Mouse (Mus musculus): ENCODE measurements around the gene Dennd1c. TPM values are rescaled to one million over a fixed set of nuclear protein-coding genes. Genes with fewer than 3 reads are reported as not detected.
A peak's percentile ranks its signal among the peaks of the same experiment; 100 is the strongest.

Gene Dennd1c
- polyA plus RNA-seq, 1 experiment from 2014 or later = 4.4 TPM

DNA sequence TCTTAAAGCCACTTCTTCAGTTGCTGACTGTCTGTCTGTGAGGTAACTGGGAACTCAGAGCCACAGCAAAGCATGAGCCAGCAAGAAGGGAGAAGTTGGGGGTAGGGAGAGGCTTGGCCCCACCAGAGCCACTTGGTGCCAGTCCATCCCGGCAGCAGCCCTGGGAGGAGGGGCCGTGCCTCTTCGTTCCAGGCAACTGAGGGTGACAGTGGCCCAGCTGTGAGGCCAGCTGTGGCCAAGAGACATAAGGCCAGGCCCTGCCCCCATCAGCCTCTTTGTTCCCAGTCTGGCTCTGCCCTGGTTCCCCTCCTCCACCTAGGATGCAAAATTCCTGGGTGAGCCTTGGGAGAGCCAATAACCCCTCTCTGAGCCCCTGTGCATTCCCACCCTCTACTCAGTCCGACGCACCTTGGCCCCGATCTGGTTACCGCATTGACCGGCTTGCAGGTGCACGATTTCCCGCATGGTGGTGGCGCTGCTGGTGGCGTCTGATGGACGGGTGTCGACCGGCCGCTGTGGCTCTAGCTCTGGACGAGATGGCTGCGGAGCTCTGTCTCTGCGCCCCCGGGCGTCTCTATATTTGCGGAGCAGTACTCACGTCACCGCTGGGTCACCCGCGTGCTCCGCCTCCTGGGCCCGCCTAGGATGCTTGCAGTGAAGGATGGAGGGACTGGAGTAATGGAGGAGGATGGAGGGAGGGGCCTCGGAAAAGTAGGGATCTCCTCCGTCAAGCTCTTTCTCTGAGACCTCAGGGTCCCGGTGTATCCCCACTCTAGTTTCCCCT is 8.9 kb upstream of the Dennd1c start, which contains the start of gene Tubb4a:
Tubb4a (minus strand) TSS at position 734 of the 784 bp plus-strand sequence.
- ATAC-seq (replicated peaks) = peak; percentile 96
- under 1% methylated on average over 31 of the region's 31 CpGs for WGBS

DNA sequence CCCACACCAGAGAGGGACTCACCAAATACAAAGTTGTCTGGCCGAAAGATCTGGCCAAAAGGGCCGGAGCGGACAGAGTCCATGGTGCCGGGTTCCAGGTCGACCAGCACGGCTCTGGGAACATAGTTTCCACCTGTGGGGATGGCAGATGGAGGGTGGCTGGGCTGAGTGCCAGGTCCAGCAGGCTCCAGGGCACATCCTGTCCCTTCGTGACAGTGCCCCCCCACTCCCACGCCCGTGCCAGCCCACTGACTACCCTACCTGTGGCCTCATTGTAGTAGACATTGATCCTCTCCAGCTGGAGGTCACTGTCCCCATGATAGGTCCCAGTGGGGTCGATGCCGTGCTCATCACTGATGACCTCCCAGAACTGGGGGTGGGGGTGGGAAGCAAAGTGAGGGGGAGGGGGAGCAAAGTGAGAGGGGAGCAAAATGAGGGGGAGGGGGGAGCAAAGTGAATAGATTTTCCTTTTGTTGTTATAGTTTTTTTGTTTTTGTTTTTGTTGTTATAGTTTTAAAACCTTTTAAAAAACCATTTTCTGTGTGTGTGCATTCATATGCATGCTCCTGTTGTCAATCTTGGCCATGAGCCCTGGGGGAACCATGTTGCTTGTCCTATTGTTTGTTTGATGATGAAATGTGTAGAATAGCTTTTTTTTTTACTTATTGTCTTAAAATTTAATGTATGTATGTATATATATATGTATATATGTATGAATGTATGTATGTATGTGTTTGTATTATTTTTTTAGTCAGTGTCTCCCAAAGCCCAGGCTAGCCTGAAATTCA is 7.8 kb upstream of the Dennd1c start:
- Histone ChIP-seq H3K9ac (replicated peaks) (peak overlapping the region; percentile 83; the same call in 1 of the 2 replicates), H3K4me1 (peaks cover 20% of the 10 kb centered on the region), H3K4me2 (replicated peaks) (peak overlapping the region; percentile 60), H3K27me3 (no peaks in the 10 kb centered on the region), H3K9me3 (no peaks in the 10 kb centered on the region), H3K36me3 (peaks cover 7% of the 10 kb centered on the region), H3K4me3 (peak overlapping the region; percentile 66), H3K27ac (replicated peaks) (no peak overlapping the region)
- WGBS = 88% methylated on average over 11 of the region's 11 CpGs
- no peak for ATAC-seq (replicated peaks)

More for the DNA sequence above, 8.9 kb upstream of the Dennd1c start, which contains the start of gene Tubb4a:
- peaks cover 20% of the 10 kb centered on the region for H3K4me1 ChIP-seq
- H3K4me3 ChIP-seq = peak within 1 kb of the TSS; percentile 66
- H3K9me3 ChIP-seq = no peaks in the 10 kb centered on the region
- H3K27ac ChIP-seq (replicated peaks) = peak within 1 kb of the TSS; percentile 79
- peak within 1 kb of the TSS; percentile 83 for H3K9ac ChIP-seq (replicated peaks)
- H3K27me3 ChIP-seq = no peaks in the 10 kb centered on the region
- peak within 1 kb of the TSS; percentile 60 for H3K4me2 ChIP-seq (replicated peaks)
- no peaks in the 10 kb centered on the region; the same call in 1 of the 2 replicates for H3K36me3 ChIP-seq

DNA sequence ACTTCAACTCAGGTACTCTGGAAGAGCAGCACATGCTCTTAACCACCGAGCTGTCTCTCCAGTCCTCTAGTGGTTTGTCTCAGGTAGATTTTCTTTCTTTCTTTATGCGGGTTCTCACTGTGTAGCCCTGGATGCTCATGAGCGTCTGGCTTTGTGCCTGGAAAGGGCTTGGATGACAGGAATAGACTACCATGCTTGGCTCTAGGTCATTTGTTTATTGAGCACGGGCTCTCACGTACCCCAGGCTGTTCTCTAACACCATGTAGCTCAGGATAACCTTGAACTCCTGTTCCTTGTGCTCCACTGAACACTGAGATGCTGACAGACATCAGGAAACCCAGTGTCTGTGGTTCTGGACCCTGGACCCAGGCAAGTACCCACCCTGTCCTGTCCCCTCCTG is 4.2 kb upstream of the Dennd1c start:
- H3K27me3 ChIP-seq = no peaks in the 10 kb centered on the region
- H3K36me3 ChIP-seq = peaks cover 23% of the 10 kb centered on the region
- no peaks in the 10 kb centered on the region for H3K9me3 ChIP-seq
- ATAC-seq (replicated peaks) = no peak
- H3K4me2 ChIP-seq (replicated peaks) = no peak overlapping the region
- no peak overlapping the region for H3K4me3 ChIP-seq
- no peak overlapping the region for H3K27ac ChIP-seq (replicated peaks)
- peaks cover 17% of the 10 kb centered on the region for H3K4me1 ChIP-seq
- 94% methylated on average over 5 of the region's 5 CpGs for WGBS
- H3K9ac ChIP-seq (replicated peaks) = no peak overlapping the region

DNA sequence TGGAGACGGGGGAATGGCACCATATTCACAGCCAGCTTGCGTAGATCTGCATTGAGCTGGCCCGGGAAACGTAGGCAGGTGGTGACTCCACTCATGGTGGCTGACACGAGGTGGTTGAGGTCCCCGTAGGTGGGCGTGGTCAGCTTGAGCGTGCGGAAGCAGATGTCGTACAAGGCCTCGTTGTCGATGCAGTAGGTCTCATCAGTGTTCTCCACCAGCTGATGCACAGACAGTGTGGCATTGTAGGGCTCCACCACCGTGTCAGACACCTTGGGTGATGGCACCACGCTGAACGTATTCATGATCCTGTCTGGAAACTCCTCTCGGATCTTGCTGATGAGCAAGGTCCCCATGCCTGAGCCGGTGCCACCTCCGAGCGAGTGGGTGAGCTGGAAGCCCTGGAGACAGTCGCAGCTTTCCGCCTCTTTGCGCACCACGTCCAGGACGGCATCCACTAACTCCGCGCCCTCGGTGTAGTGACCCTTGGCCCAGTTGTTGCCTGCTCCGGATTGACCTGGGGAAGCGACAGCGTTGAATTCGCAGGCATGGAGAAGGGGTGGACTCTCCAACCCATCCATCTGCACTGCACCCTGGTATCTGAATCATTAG is 3.0 kb upstream of the Dennd1c start:
- no peak for ATAC-seq (replicated peaks)
- Histone ChIP-seq H3K27me3 (no peaks in the 10 kb centered on the region), H3K36me3 (peaks cover 23% of the 10 kb centered on the region), H3K27ac (replicated peaks) (no peak overlapping the region), H3K4me1 (peaks cover 11% of the 10 kb centered on the region), H3K4me2 (replicated peaks) (no peak overlapping the region), H3K9me3 (no peaks in the 10 kb centered on the region), H3K4me3 (no peak overlapping the region), H3K9ac (replicated peaks) (no peak overlapping the region)
- WGBS = 95% methylated on average over 31 of the region's 31 CpGs

DNA sequence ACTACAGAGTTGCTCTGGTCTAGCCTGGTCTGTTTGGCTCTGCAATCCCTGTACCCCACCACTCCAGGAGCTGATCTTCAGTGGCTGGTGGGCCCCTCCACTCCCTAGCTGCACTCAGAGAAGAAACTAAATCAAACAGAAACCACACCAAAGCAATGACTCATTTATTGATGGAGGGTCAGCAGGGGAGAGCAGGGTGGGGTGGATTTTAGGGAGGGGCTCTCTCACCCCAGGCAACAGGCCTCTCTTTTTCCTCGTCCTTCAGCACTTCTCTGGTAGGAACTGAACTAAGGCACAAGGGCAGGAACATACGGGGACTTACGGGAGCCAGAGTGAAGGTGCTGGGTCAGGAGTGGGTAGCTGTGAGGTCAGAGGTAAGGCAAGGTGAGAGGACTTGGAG is 1.6 kb upstream of the Dennd1c start:
- WGBS = 80% methylated on average over 3 of the region's 3 CpGs
- Histone ChIP-seq H3K9me3 (no peaks in the 10 kb centered on the region), H3K9ac (replicated peaks) (no peak overlapping the region), H3K36me3 (peaks cover 23% of the 10 kb centered on the region), H3K27ac (replicated peaks) (no peak overlapping the region), H3K27me3 (no peaks in the 10 kb centered on the region), H3K4me3 (no peak overlapping the region), H3K4me2 (replicated peaks) (no peak overlapping the region), H3K4me1 (peaks cover 4% of the 10 kb centered on the region; the same call in 1 of the 2 replicates)
- ATAC-seq (replicated peaks) = no peak

DNA sequence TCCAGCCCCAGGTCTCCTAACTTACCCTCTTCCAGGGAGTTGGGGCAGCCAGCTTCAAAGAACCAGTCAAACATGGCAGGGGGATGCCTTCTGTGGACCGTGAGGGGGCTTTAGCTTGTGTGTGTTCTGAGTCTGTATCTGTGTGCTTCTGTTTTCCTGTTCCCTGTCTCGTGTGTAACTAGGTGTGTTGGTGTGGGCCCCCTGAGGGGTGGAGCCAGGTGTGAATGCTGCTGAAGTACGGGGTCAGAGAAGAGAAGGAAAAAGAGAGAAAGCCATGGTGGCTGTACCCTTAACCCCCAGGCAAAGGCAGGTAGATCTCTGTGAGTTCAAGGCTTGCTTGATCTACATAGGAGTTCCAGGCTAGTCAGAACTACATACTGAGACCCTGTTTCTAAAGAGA is 1.4 kb downstream of the Dennd1c start:
- 68% methylated on average over 3 of the region's 3 CpGs for WGBS
- no peak for ATAC-seq (replicated peaks)
- no peaks in the 10 kb centered on the region for H3K27me3 ChIP-seq
- no peaks in the 10 kb centered on the region for H3K4me1 ChIP-seq
- no peak overlapping the region for H3K4me3 ChIP-seq
- no peaks in the 10 kb centered on the region for H3K9me3 ChIP-seq
- no peak overlapping the region for H3K27ac ChIP-seq (replicated peaks)
- H3K36me3 ChIP-seq = peaks cover 23% of the 10 kb centered on the region
- no peak overlapping the region for H3K9ac ChIP-seq (replicated peaks)
- no peak overlapping the region for H3K4me2 ChIP-seq (replicated peaks)

DNA sequence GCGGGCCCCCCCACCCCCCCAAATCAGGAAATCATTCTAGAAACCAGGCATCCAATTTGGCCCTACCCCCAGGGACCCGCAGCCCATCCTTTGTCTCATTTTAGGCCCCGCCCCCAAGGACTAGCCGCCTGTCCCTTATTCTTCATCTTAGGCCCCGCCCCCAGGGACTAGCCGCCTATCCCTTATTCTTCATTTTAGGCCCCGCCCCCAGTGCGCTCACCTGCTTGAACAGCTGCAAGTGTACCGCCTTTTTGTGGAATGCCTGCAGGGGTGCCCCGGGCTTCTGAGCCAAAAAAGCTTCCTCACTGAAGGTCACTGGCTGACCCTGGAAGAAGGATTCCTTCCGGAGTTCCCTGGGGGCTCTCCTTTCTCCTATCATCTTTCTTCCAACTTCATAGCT is 7.6 kb downstream of the Dennd1c start:
- Histone ChIP-seq H3K9ac (replicated peaks) (no peak overlapping the region), H3K4me1 (no peaks in the 10 kb centered on the region), H3K36me3 (no peaks in the 10 kb centered on the region), H3K27ac (replicated peaks) (no peak overlapping the region), H3K4me3 (peak overlapping the region; percentile 22; the same call in 1 of the 2 replicates), H3K4me2 (replicated peaks) (peak overlapping the region; percentile 30), H3K9me3 (no peaks in the 10 kb centered on the region), H3K27me3 (no peaks in the 10 kb centered on the region)
- WGBS = 2% methylated on average over 11 of the region's 11 CpGs
- 0 out of 2 replicates have a peak, but pooled peaks have one; percentile 50 for ATAC-seq (replicated peaks)

DNA sequence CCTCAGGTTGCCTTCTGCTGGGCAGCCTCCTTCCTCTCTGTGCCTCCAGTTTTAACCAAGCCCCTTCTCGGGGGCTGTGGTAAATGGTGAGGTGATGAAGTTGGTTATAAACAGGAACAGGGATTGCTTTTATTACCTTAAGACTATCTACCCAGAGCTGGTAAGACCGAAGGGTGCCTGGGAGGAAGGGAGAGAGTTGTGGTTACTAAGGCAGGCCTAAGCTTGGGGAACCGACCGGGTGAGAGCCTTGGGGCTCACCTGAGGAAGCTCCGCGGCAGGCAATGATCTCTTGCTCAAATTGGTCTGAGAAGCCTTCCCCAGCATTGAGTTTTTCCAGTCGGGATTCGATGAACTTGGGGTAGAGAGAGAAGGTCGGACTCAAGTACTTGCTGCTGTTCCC is 8.0 kb downstream of the Dennd1c start:
- peak overlapping the region; percentile 23; the same call in 1 of the 2 replicates for H3K9ac ChIP-seq (replicated peaks)
- 11% methylated on average over 9 of the region's 9 CpGs for WGBS
- H3K4me3 ChIP-seq = peak overlapping the region; percentile 22
- no peaks in the 10 kb centered on the region for H3K4me1 ChIP-seq
- no peaks in the 10 kb centered on the region for H3K9me3 ChIP-seq
- no peak overlapping the region for H3K27ac ChIP-seq (replicated peaks)
- H3K4me2 ChIP-seq (replicated peaks) = peak overlapping the region; percentile 30
- ATAC-seq (replicated peaks) = no peak
- no peaks in the 10 kb centered on the region for H3K36me3 ChIP-seq
- H3K27me3 ChIP-seq = no peaks in the 10 kb centered on the region

DNA sequence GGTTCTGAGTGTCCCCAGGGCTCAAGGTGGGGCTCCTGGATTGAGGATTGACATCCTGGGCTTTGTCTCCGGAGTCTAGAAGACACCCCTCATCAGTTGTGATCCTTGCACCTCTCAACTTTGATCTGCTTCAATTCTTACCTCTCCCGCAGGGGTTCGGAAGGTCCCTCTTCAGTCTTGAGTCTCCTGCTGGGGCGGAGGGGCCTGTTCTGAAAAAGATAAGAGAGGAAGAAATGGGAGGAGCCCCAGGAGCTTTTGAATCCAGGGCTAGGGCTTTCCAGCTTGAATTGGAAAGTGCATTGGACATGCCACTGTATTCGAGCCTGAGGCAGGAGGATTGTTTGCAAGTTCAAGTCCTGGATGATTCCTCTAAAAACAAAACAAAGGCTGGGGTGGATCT is 11.4 kb downstream of the Dennd1c start:
- no peak for ATAC-seq (replicated peaks)
- Histone ChIP-seq H3K36me3 (no peaks in the 10 kb centered on the region), H3K27me3 (peaks cover 22% of the 10 kb centered on the region), H3K4me3 (no peak overlapping the region), H3K9ac (replicated peaks) (no peak overlapping the region), H3K4me2 (replicated peaks) (no peak overlapping the region), H3K9me3 (no peaks in the 10 kb centered on the region), H3K27ac (replicated peaks) (no peak overlapping the region), H3K4me1 (peaks cover 2% of the 10 kb centered on the region; the same call in 1 of the 2 replicates)
- 61% methylated on average over 5 of the region's 5 CpGs for WGBS

DNA sequence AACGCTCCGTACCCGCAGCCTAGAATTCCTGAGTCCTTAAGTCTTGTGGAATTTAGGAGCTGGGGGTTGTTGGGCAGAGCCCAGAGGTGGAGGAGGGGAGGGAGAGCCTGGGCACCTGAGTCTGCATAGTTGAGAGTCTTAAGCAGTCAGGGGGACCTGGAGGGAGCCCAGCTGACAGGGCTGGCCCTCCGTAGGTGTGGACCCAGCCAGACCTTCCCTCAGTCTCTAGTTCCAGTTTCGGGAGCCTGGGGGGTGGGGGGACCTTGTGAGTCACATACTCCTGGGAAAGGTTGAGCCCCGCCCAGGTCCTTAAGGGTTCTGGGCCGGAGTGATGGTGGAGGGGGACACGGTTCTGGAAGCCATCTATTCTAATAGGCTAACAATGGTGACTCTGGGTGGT is 15.3 kb downstream of the Dennd1c start:
- 8% methylated on average over 8 of the region's 8 CpGs for WGBS
- no peaks in the 10 kb centered on the region for H3K36me3 ChIP-seq
- ATAC-seq (replicated peaks) = no peak
- H3K4me1 ChIP-seq = peaks cover 23% of the 10 kb centered on the region
- H3K9ac ChIP-seq (replicated peaks) = no peak overlapping the region
- peaks cover 31% of the 10 kb centered on the region for H3K27me3 ChIP-seq
- no peak overlapping the region for H3K27ac ChIP-seq (replicated peaks)
- H3K4me2 ChIP-seq (replicated peaks) = no peak overlapping the region
- H3K4me3 ChIP-seq = no peak overlapping the region
- H3K9me3 ChIP-seq = no peaks in the 10 kb centered on the region

DNA sequence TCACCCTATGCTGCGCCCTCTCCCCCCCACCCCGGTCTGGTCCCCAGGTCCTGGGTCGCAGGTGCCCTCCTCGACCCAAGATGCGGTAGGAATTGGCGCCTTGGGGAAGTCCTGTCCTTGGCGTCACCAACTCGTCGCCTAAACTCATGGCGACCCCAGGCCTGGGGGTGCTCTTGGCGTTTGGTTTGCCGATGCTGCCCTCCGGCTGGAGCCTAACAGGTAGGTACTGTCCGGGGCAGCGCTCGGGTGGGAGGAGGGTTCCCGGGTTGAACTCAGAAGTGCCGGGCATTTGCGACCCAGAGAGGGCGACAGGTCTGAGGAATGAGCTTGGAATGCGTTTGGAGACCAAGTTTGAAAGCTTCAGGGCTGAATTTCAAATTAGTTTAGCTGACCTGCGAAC is 15.8 kb downstream of the Dennd1c start:
- Histone ChIP-seq H3K27ac (replicated peaks) (no peak overlapping the region), H3K4me1 (peaks cover 25% of the 10 kb centered on the region), H3K27me3 (peaks cover 31% of the 10 kb centered on the region), H3K4me2 (replicated peaks) (peak overlapping the region; percentile 33), H3K36me3 (no peaks in the 10 kb centered on the region), H3K4me3 (peak overlapping the region; percentile 21), H3K9ac (replicated peaks) (no peak overlapping the region), H3K9me3 (no peaks in the 10 kb centered on the region)
- under 1% methylated on average over 22 of the region's 22 CpGs for WGBS
- ATAC-seq (replicated peaks) = no peak

All from forebrain, embryonic 15.5 days (tissue).